Mouse (Mus musculus) thymus, adult 2 months (tissue): ENCODE results near the gene Fan1.

ENCODE experiments used
- CTCF ChIP-seq: fragments of 200-500 bp; IDR thresholded peaks from 2 replicates; pipeline ENCODE4 v1.5.1; 2012; ENCODE audit warnings: mild to moderate bottlenecking, control low read depth, low read length, moderate library complexity, borderline replicate concordance; ENCODE audit not compliant: control insufficient read depth, poor library complexity, insufficient read depth; ENCODE audit errors: extremely low read depth
- POLR2A ChIP-seq: fragments of 200-500 bp; IDR thresholded peaks from 2 replicates; pipeline ENCODE4 v1.6.1; 2012; ENCODE audit warnings: mild to moderate bottlenecking, low read length, control low read depth, moderate library complexity; ENCODE audit not compliant: control insufficient read depth, poor library complexity, insufficient read depth; ENCODE audit errors: extremely low read depth

GRCm38 (mm10) chr7:64321125-64321524 lies 52.8 kb downstream of the Fan1 start:
- no peak for TF ChIP-seq CTCF
- TF ChIP-seq POLR2A: no peak
